Mouse (Mus musculus): ENCODE data around the gene Acadm. TPM values are rescaled to one million over a fixed set of nuclear protein-coding genes. Genes with fewer than 3 reads are reported as not detected.

Acadm gene
- polyA plus RNA-seq, 1 experiment from 2014 or later: 72.7 TPM

GRCm38 (mm10) chr3:153888141-153888540 is 56.3 kb downstream of the Acadm start:
- H3K27me3 ChIP-seq (ENCODE audit: control insufficient read depth, insufficient read depth, low read depth, low read length): no peaks in the 10 kb centered on the region
- no peak overlapping the region for H3K4me3 ChIP-seq (ENCODE audit: low read length)
- 59% methylated on average over 6 of the region's 6 CpGs for WGBS
- no peak overlapping the region for H3K4me2 ChIP-seq (ENCODE audit: low read depth, low read length)
- H3K36me3 ChIP-seq (ENCODE audit: control insufficient read depth, insufficient read depth, low read length): no peaks in the 10 kb centered on the region
- no peak overlapping the region for H3K27ac ChIP-seq (ENCODE audit: low read length)
- H3K4me1 ChIP-seq (replicated peaks; ENCODE audit: control insufficient read depth, insufficient read depth, low read length): no peaks in the 10 kb centered on the region
- no peaks in the 10 kb centered on the region for H3K9me3 ChIP-seq (ENCODE audit: control insufficient read depth, low read length)
- no peak for ATAC-seq (ENCODE audit: low read depth)
- no peak overlapping the region for H3K9ac ChIP-seq (ENCODE audit: low read length)

GRCm38 (mm10) chr3:153886296-153886695 is 58.1 kb downstream of the Acadm start:
- Histone ChIP-seq H3K27ac (ENCODE audit: low read length) (no peak overlapping the region), H3K4me1 (replicated peaks; ENCODE audit: control insufficient read depth, insufficient read depth, low read length) (no peaks in the 10 kb centered on the region), H3K9ac (ENCODE audit: low read length) (no peak overlapping the region), H3K27me3 (ENCODE audit: control insufficient read depth, insufficient read depth, low read depth, low read length) (no peaks in the 10 kb centered on the region), H3K9me3 (ENCODE audit: control insufficient read depth, low read length) (no peaks in the 10 kb centered on the region), H3K4me3 (ENCODE audit: low read length) (no peak overlapping the region), H3K4me2 (ENCODE audit: low read depth, low read length) (no peak overlapping the region), H3K36me3 (ENCODE audit: control insufficient read depth, insufficient read depth, low read length) (no peaks in the 10 kb centered on the region)
- ATAC-seq (ENCODE audit: low read depth): no peak

Other genes with a start within 250 kb of the Acadm start
- 28.4 and 33.8 TPM in 2 replicates for gene St6galnac3, start 219.5 kb downstream of the Acadm start, polyA plus RNA-seq (2015; fragmentation: Nextera tagmentation; extraction: Ambion mirVana)
- 0.09 TPM in 1 of 2 replicates, not detected in the other for gene Asb17, start 100.4 kb downstream of the Acadm start, polyA plus RNA-seq (2015; fragmentation: Nextera tagmentation; extraction: Ambion mirVana)
- gene Msh4, start 38.5 kb downstream of the Acadm start, polyA plus RNA-seq (2015; fragmentation: Nextera tagmentation; extraction: Ambion mirVana): 0.06 and 0.08 TPM in 2 replicates
- 45.7 and 46.4 TPM in 2 replicates for gene Rabggtb, start 31.6 kb downstream of the Acadm start, polyA plus RNA-seq (2015; fragmentation: Nextera tagmentation; extraction: Ambion mirVana)
- 0.24 and 0.39 TPM in 2 replicates for gene Slc44a5, start 28.8 kb upstream of the Acadm start, polyA plus RNA-seq (2015; fragmentation: Nextera tagmentation; extraction: Ambion mirVana)